8 mouse cellular contexts compared by ENCODE assay signal in genomic region chr5:134312691-134313450, GRCm38 (mm10). TPM values are rescaled to one million over a fixed set of nuclear protein-coding genes. Genes with fewer than 3 reads are reported as not detected.
DNase-seq lines count a peak whose midpoint lies in the region; ATAC-seq lines count a peak whose summit lies in the region.

No protein-coding gene starts in this region.

- peak overlapping the region; percentile 98 for H3K4me3 ChIP-seq in intestine, embryonic 14.5 days (ENCODE audit: low read depth, low read length)
- H3K4me3 ChIP-seq in limb, embryonic 15.5 days: peak overlapping the region; percentile 81
- H3K4me3 ChIP-seq in neural tube, embryonic 15.5 days (replicated peaks): peak overlapping the region; percentile 85

- H3K9me3 ChIP-seq in intestine, embryonic 14.5 days (ENCODE audit: control insufficient read depth, low read length): 0 out of 2 replicates have a peak, but pooled peaks cover 3% of the 10 kb centered on the region
- no peaks in the 10 kb centered on the region for H3K9me3 ChIP-seq in limb, embryonic 15.5 days
- no peaks in the 10 kb centered on the region for H3K9me3 ChIP-seq in neural tube, embryonic 15.5 days (replicated peaks)

- peak; percentile 25 to 53 for DNase-seq in layer of hippocampus, adult 18-20 months (ENCODE audit: low spot score in 2 of 2)
- DNase-seq in layer of hippocampus, postnatal 25 days (ENCODE audit: extremely low spot score in 1 of 2, low spot score in 1 of 2): no peak
- DNase-seq in adrenal gland, postnatal 14 days: peak; percentile 64
- DNase-seq in intestine, embryonic 14.5 days (ENCODE audit: low spot score): peak; percentile 70

- peak overlapping the region; percentile 100 for H3K9ac ChIP-seq in intestine, embryonic 14.5 days (ENCODE audit: low read length)
- H3K9ac ChIP-seq in limb, embryonic 15.5 days: peak overlapping the region; percentile 96
- H3K9ac ChIP-seq in neural tube, embryonic 15.5 days (replicated peaks): peak overlapping the region; percentile 87

- H3K27ac ChIP-seq in intestine, embryonic 14.5 days (ENCODE audit: low read depth): peak overlapping the region; percentile 100
- H3K27ac ChIP-seq in limb, embryonic 15.5 days: peak overlapping the region; percentile 99
- H3K27ac ChIP-seq in neural tube, embryonic 15.5 days (replicated peaks): peak overlapping the region; percentile 99

- ATAC-seq in frontal cortex, adult (ENCODE audit: low TSS enrichment): peak; percentile 39; the same call in 1 of the 2 replicates
- no peak for ATAC-seq in intestine, embryonic 14.5 days (replicated peaks; ENCODE audit: low FRiP score, low TSS enrichment, low read depth)
- no peak for ATAC-seq in limb, embryonic 15.5 days (ENCODE audit: insufficient number of reproducible peaks, low FRiP score, low TSS enrichment, low read depth)
- ATAC-seq in neural tube, embryonic 15.5 days (ENCODE audit: low FRiP score): no peak
- ATAC-seq in activated CD4-positive, CD25-positive, alpha-beta regulatory T cell, adult 4 months: no peak

- H3K36me3 ChIP-seq in intestine, embryonic 14.5 days (ENCODE audit: control insufficient read depth, insufficient read depth, low read length): peaks cover 28% of the 10 kb centered on the region
- peaks cover 27% of the 10 kb centered on the region for H3K36me3 ChIP-seq in limb, embryonic 15.5 days
- H3K36me3 ChIP-seq in neural tube, embryonic 15.5 days: peaks cover 24% of the 10 kb centered on the region

- peak overlapping the region; percentile 74 for H3K4me2 ChIP-seq in intestine, embryonic 14.5 days (ENCODE audit: low read length)
- H3K4me2 ChIP-seq in limb, embryonic 15.5 days: peak overlapping the region; percentile 64
- H3K4me2 ChIP-seq in neural tube, embryonic 15.5 days: peak overlapping the region; percentile 66

- H3K4me1 ChIP-seq in intestine, embryonic 14.5 days (replicated peaks; ENCODE audit: control insufficient read depth, insufficient read depth, low read length): peaks cover 20% of the 10 kb centered on the region
- peaks cover 32% of the 10 kb centered on the region for H3K4me1 ChIP-seq in limb, embryonic 15.5 days
- peaks cover 57% of the 10 kb centered on the region for H3K4me1 ChIP-seq in neural tube, embryonic 15.5 days

- 4% methylated on average over 19 of the region's 19 CpGs for WGBS in intestine, embryonic 14.5 days
- WGBS in limb, embryonic 15.5 days: 2% methylated on average over 19 of the region's 19 CpGs
- WGBS in neural tube, embryonic 15.5 days: 5% methylated on average over 19 of the region's 19 CpGs

- H3K27me3 ChIP-seq in intestine, embryonic 14.5 days (replicated peaks; ENCODE audit: control insufficient read depth, insufficient read depth, low read length): no peaks in the 10 kb centered on the region
- H3K27me3 ChIP-seq in limb, embryonic 15.5 days: no peaks in the 10 kb centered on the region
- H3K27me3 ChIP-seq in neural tube, embryonic 15.5 days (replicated peaks): no peaks in the 10 kb centered on the region

RNA-seq across cellular contexts. Expression of gene Gtf2i, which starts 1.7 kb away (rescaled TPM):
- 100 to 1,000 TPM; 220 to 231 TPM for total RNA-seq in layer of hippocampus, adult 18-20 months (2021)
- total RNA-seq in layer of hippocampus, postnatal 25 days (2021): 100 to 1,000 TPM; 216 to 223 TPM
- 231 and 237 TPM in 2 replicates for total RNA-seq in adrenal gland, postnatal 14 days (2021)
- 145 and 157 TPM in 2 replicates for polyA plus RNA-seq in intestine, embryonic 14.5 days (2014; fragmentation: Nextera tagmentation; extraction: Ambion mirVana)
- polyA plus RNA-seq in limb, embryonic 15.5 days (2015; fragmentation: Nextera tagmentation; extraction: Ambion mirVana): 164 and 170 TPM in 2 replicates
- 136 and 143 TPM in 2 replicates for polyA plus RNA-seq in neural tube, embryonic 15.5 days (2015; fragmentation: Nextera tagmentation; extraction: Ambion mirVana)
- 10 to 100 TPM; 71.1 to 90.5 TPM for polyA plus RNA-seq in activated CD4-positive, CD25-positive, alpha-beta regulatory T cell, adult 4 months (2017; shearing (Covaris generic))

Comparison
In these comparisons a context has a peak if more than half of its experiments do, and no peak if none do; other contexts are left out.
1. DNase-seq: peak in layer of hippocampus, adult 18-20 months (2 of 2), adrenal gland, postnatal 14 days (single experiment) and intestine, embryonic 14.5 days (single experiment); none in layer of hippocampus, postnatal 25 days (0 of 2).
2. Peak in every context shown above with its lines, with median percentiles within 50 percentile points of each other: H3K27ac ChIP-seq, H3K4me2 ChIP-seq, H3K4me3 ChIP-seq and H3K9ac ChIP-seq.